Mouse (Mus musculus) liver, embryonic 16.5 days (tissue): ENCODE results near the gene Sema6b. TPM values are rescaled to one million over a fixed set of nuclear protein-coding genes. Genes with fewer than 3 reads are reported as not detected.
"Not testable (repeated sequence)": the region's sequence is repeated elsewhere in the genome, so short reads cannot be mapped to it uniquely, and the experiment has no call there.

Experiments
- ATAC-seq: fragments of 200-750 bp; cut with Nextera tagmentation; 2 replicates; pipeline ENCODE4 v1.8.0; 2017; ENCODE audit warnings: low read depth, mild to moderate bottlenecking, moderate number of reproducible peaks, moderate library complexity
- H3K27ac ChIP-seq: fragments of 300-500 bp; sonication (generic); 2 replicates; pipeline ENCODE4 v1.5.1; 2014; ENCODE audit warnings: mild to moderate bottlenecking, low read length
- H3K27me3 ChIP-seq: fragments of 300-500 bp; sonication (generic); 2 replicates; pipeline ENCODE4 v1.6.1; 2014; ENCODE audit warnings: low read depth, low read length, mixed read lengths; ENCODE audit not compliant: control insufficient read depth, insufficient read depth
- H3K36me3 ChIP-seq: fragments of 300-500 bp; sonication (generic); 2 replicates; pipeline ENCODE4 v1.6.1; 2014; ENCODE audit warnings: mild to moderate bottlenecking; ENCODE audit not compliant: control insufficient read depth, insufficient read depth
- H3K4me1 ChIP-seq: fragments of 300-500 bp; sonication (generic); 2 replicates; pipeline ENCODE4 v1.6.1; 2014; ENCODE audit warnings: low read depth, low read length, mixed read lengths; ENCODE audit not compliant: control insufficient read depth
- H3K4me2 ChIP-seq: fragments of 300-500 bp; sonication (generic); 2 replicates; pipeline ENCODE4 v1.6.1; 2014; ENCODE audit warnings: low read depth, low read length, mixed read lengths
- H3K4me3 ChIP-seq: fragments of 300-500 bp; sonication (generic); 2 replicates; pipeline ENCODE4 v1.5.1; 2014; ENCODE audit warnings: low read depth, mild to moderate bottlenecking, low read length
- H3K9ac ChIP-seq: fragments of 300-500 bp; sonication (generic); 2 replicates; pipeline ENCODE4 v1.6.1; 2014; ENCODE audit warnings: low read depth, low read length
- H3K9me3 ChIP-seq: fragments of 300-500 bp; sonication (generic); replicated peaks from 2 replicates; pipeline ENCODE4 v1.6.1; 2016; ENCODE audit warnings: low read length; ENCODE audit not compliant: control insufficient read depth
- WGBS: fragments of 180-500 bp; shearing (Covaris S2); extraction: QIAGEN DNeasy Blood & Tissue Kit; methylation state at CpG from one replicate; pipeline ENCODE4 v1.1.7; 2014; ENCODE audit not compliant: insufficient replicate concordance; 5-methylcytosine and 5-hydroxymethylcytosine counted together
- polyA plus RNA-seq: library from polyadenylated mRNA; unstranded; fragments of >200 nt; fragmentation: Nextera tagmentation; extraction: Ambion mirVana; gene quantifications from 2 replicates; pipeline ENCODE4 v1.2.1, GENCODE M21; 2015

Sema6b gene
- polyA plus RNA-seq, 1 experiment from 2014 or later = 1.3 TPM

- Histone ChIP-seq H3K27me3 (no peaks in the 10 kb centered on the region), H3K4me2 (no peak overlapping the region), H3K4me1 (peaks cover 4% of the 10 kb centered on the region), H3K9me3 (no peaks in the 10 kb centered on the region), H3K9ac (no peak overlapping the region), H3K4me3 (no peak overlapping the region), H3K27ac (no peak overlapping the region), H3K36me3 (no peaks in the 10 kb centered on the region)
- ATAC-seq = no peak
- 55% methylated on average over 3 of the region's 3 CpGs for WGBS
Observed at GRCm38 (mm10) chr17:56112743-56113142, 27.4 kb downstream of the Sema6b start.

- ATAC-seq = no peak
Observed at GRCm38 (mm10) chr17:56111864-56112263, 28.3 kb downstream of the Sema6b start.

DNA sequence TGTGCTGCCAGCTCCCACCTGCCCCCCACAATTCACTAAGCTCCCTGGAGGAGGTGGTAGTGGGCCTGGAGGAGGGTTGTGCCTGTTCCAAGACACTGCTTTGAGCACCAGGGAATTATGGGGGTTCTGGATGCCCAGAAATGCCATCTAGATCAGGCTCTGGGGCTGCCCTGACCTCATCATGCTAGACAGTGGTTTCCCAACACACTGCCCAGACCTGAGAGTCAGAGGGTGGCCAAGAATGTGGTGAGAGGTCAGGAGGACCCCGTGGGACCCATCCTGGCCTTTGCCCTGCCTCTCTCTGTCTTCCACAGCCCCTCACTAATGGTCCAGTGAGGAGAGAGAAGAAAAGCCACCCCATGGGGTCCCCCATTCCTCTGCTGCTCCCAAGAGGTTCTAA, 29.1 kb downstream of the Sema6b start:
- no peak for ATAC-seq
- 33% methylated on average over 1 of the region's 1 CpGs for WGBS
- Histone ChIP-seq H3K4me3 (no peak overlapping the region), H3K9ac (no peak overlapping the region), H3K4me1 (no peaks in the 10 kb centered on the region), H3K9me3 (no peaks in the 10 kb centered on the region), H3K27ac (no peak overlapping the region), H3K27me3 (no peaks in the 10 kb centered on the region), H3K36me3 (no peaks in the 10 kb centered on the region), H3K4me2 (no peak overlapping the region)

More at GRCm38 (mm10) chr17:56111864-56112263, 28.3 kb downstream of the Sema6b start:
- Histone ChIP-seq H3K27ac (no peak overlapping the region), H3K27me3 (no peaks in the 10 kb centered on the region), H3K4me2 (no peak overlapping the region), H3K9ac (no peak overlapping the region), H3K4me3 (no peak overlapping the region), H3K4me1 (no peaks in the 10 kb centered on the region), H3K9me3 (no peaks in the 10 kb centered on the region), H3K36me3 (no peaks in the 10 kb centered on the region)
- 43% methylated on average over 5 of the region's 5 CpGs for WGBS

- no peak overlapping the region for H3K27ac ChIP-seq
- no peak overlapping the region for H3K9ac ChIP-seq
- H3K4me2 ChIP-seq = no peak overlapping the region
- no peaks in the 10 kb centered on the region for H3K4me1 ChIP-seq
- H3K27me3 ChIP-seq = no peaks in the 10 kb centered on the region
- ATAC-seq = no peak
- H3K9me3 ChIP-seq = no peaks in the 10 kb centered on the region
- no peak overlapping the region for H3K4me3 ChIP-seq
- 49% methylated on average over 4 of the region's 4 CpGs for WGBS
- H3K36me3 ChIP-seq = no peaks in the 10 kb centered on the region
Observed at GRCm38 (mm10) chr17:56110571-56110970, 29.6 kb downstream of the Sema6b start.

GRCm38 (mm10) chr17:56109219-56110051, 30.7 kb downstream of the Sema6b start, which contains the start of gene Plin4:
TSS of gene Plin4 (minus strand) at chr17:56109803.
- no peak within 1 kb of the TSS for H3K9ac ChIP-seq
- no peak for ATAC-seq

GRCm38 (mm10) chr17:56108334-56109044, 31.7 kb downstream of the Sema6b start:
- no peaks in the 10 kb centered on the region for H3K9me3 ChIP-seq
- no peaks in the 10 kb centered on the region for H3K4me1 ChIP-seq
- ATAC-seq = 0 out of 2 replicates have a peak, but pooled peaks have one; percentile 18
- 61% methylated on average over 6 of the region's 6 CpGs for WGBS
- no peak overlapping the region for H3K4me3 ChIP-seq
- H3K4me2 ChIP-seq = no peak overlapping the region
- no peak overlapping the region for H3K27ac ChIP-seq
- no peak overlapping the region for H3K9ac ChIP-seq
- H3K27me3 ChIP-seq = no peaks in the 10 kb centered on the region
- H3K36me3 ChIP-seq = no peaks in the 10 kb centered on the region

More at GRCm38 (mm10) chr17:56109219-56110051, 30.7 kb downstream of the Sema6b start, which contains the start of gene Plin4:
- Histone ChIP-seq H3K9me3 (no peaks in the 10 kb centered on the region), H3K4me3 (no peak within 1 kb of the TSS), H3K4me2 (no peak within 1 kb of the TSS), H3K27me3 (no peaks in the 10 kb centered on the region), H3K4me1 (no peaks in the 10 kb centered on the region), H3K36me3 (no peaks in the 10 kb centered on the region), H3K27ac (no peak within 1 kb of the TSS)
- WGBS = 41% methylated on average over 10 of the region's 10 CpGs

DNA sequence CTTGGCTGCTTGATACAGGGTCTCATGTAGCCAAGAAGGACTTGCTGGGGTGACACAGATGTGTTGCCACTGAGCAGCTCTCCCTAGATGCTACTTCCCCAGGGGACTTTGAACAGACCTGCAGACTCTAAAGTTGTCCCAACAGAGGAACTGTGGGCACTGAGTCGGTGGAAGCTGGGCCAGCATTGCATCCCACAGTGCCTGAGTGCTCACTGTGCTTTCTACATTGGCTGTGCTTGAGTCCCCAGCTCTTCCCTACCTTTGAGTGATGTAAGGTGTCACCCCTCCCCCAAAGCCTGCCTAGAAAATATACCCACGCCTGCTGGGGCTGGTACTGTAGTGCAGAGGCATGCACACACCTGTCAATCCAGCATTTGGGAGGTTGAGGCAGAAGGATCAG, 32.4 kb downstream of the Sema6b start:
- H3K27ac ChIP-seq = no peak overlapping the region
- H3K4me1 ChIP-seq = no peaks in the 10 kb centered on the region
- 49% methylated on average over 2 of the region's 2 CpGs for WGBS

GRCm38 (mm10) chr17:56106981-56107380, 33.2 kb downstream of the Sema6b start:
- Histone ChIP-seq H3K9ac (no peak overlapping the region), H3K27ac (no peak overlapping the region), H3K4me3 (no peak overlapping the region), H3K4me1 (no peaks in the 10 kb centered on the region), H3K9me3 (no peaks in the 10 kb centered on the region), H3K36me3 (peaks cover 6% of the 10 kb centered on the region; the same call in 1 of the 2 replicates), H3K4me2 (no peak overlapping the region), H3K27me3 (no peaks in the 10 kb centered on the region)
- ATAC-seq = no peak
- 50% methylated on average over 4 of the region's 4 CpGs for WGBS

More for the DNA sequence above, 32.4 kb downstream of the Sema6b start:
- Histone ChIP-seq H3K4me2 (no peak overlapping the region), H3K9ac (no peak overlapping the region), H3K4me3 (no peak overlapping the region), H3K36me3 (no peaks in the 10 kb centered on the region), H3K27me3 (no peaks in the 10 kb centered on the region), H3K9me3 (no peaks in the 10 kb centered on the region)
- ATAC-seq = no peak

GRCm38 (mm10) chr17:56106436-56106835, 33.7 kb downstream of the Sema6b start:
- not testable (repeated sequence) for H3K27me3 ChIP-seq, H3K4me2 ChIP-seq, H3K9me3 ChIP-seq, H3K27ac ChIP-seq, H3K4me3 ChIP-seq, H3K4me1 ChIP-seq, H3K36me3 ChIP-seq, ATAC-seq, H3K9ac ChIP-seq
- WGBS = 78% methylated on average over 4 of the region's 4 CpGs
